Mouse (Mus musculus) bone marrow macrophage, adult 2 months (primary cell): ENCODE results near the gene Chn2.

Experiments used
- CTCF ChIP-seq: IDR thresholded peaks from 2 replicates; pipeline ENCODE4 v1.5.1; 2012; ENCODE audit warnings: low read depth, mild to moderate bottlenecking, low read length, moderate library complexity
- POLR2A ChIP-seq: IDR thresholded peaks from 2 replicates; pipeline ENCODE4 v1.6.1; 2012; ENCODE audit warnings: mild to moderate bottlenecking, low read depth, low read length, borderline replicate concordance

GRCm38 (mm10) chr6:54140488-54140887 is 101.1 kb downstream of the Chn2 start:
- no peak for TF ChIP-seq CTCF
- TF ChIP-seq POLR2A, result no peak
